Mouse (Mus musculus): Measurements from ENCODE around the gene Ttc1.

The Ttc1 gene

GRCm38 (mm10) chr11:43747233-43748226 lies at the start of gene Ttc1:
Gene Ttc1, minus strand, starts transcription at chr11:43748008.
- DNase-seq (ENCODE audit: low spot score) = peak; percentile 89

GRCm38 (mm10) chr11:43795992-43796391 lies 48.2 kb upstream of the Ttc1 start:
- DNase-seq (ENCODE audit: low spot score) = no peak

GRCm38 (mm10) chr11:43790446-43790845 lies 42.6 kb upstream of the Ttc1 start:
- no peak for DNase-seq (ENCODE audit: low spot score)

GRCm38 (mm10) chr11:43783772-43784171 lies 36.0 kb upstream of the Ttc1 start:
- peak; percentile 13 for DNase-seq (ENCODE audit: low spot score)

- no peak for DNase-seq (ENCODE audit: low spot score)
Measured at GRCm38 (mm10) chr11:43783106-43783505, 35.3 kb upstream of the Ttc1 start.

- no peak for DNase-seq (ENCODE audit: low spot score)
Measured at GRCm38 (mm10) chr11:43779551-43779950, 31.7 kb upstream of the Ttc1 start.

GRCm38 (mm10) chr11:43776324-43776694 lies 28.5 kb upstream of the Ttc1 start:
- DNase-seq (ENCODE audit: low spot score) = no peak

GRCm38 (mm10) chr11:43775469-43776323 lies 27.9 kb upstream of the Ttc1 start:
- DNase-seq (ENCODE audit: low spot score) = no peak

- DNase-seq (ENCODE audit: low spot score) = no peak
Measured at GRCm38 (mm10) chr11:43773725-43774124, 25.9 kb upstream of the Ttc1 start.

- DNase-seq (ENCODE audit: low spot score) = no peak
Measured at GRCm38 (mm10) chr11:43770110-43770509, 22.3 kb upstream of the Ttc1 start.

- DNase-seq (ENCODE audit: low spot score) = no peak
Measured at GRCm38 (mm10) chr11:43767749-43768148, 19.9 kb upstream of the Ttc1 start.

GRCm38 (mm10) chr11:43766922-43767648 lies 19.3 kb upstream of the Ttc1 start:
- DNase-seq (ENCODE audit: low spot score) = peak; percentile 52

GRCm38 (mm10) chr11:43758436-43758835 lies 10.6 kb upstream of the Ttc1 start:
- no peak for DNase-seq (ENCODE audit: low spot score)

- no peak for DNase-seq (ENCODE audit: low spot score)
Measured at GRCm38 (mm10) chr11:43755411-43755810, 7.6 kb upstream of the Ttc1 start.

- no peak for DNase-seq (ENCODE audit: low spot score)
Measured at GRCm38 (mm10) chr11:43754568-43754967, 6.8 kb upstream of the Ttc1 start.

GRCm38 (mm10) chr11:43751542-43751941 lies 3.7 kb upstream of the Ttc1 start:
- no peak for DNase-seq (ENCODE audit: low spot score)

GRCm38 (mm10) chr11:43728737-43729301 lies 19.0 kb downstream of the Ttc1 start:
- DNase-seq (ENCODE audit: low spot score) = no peak

- DNase-seq (ENCODE audit: low spot score) = no peak
Measured at GRCm38 (mm10) chr11:43727796-43728195, 20.0 kb downstream of the Ttc1 start.

GRCm38 (mm10) chr11:43723411-43723810 lies 24.4 kb downstream of the Ttc1 start:
- DNase-seq (ENCODE audit: low spot score) = no peak

GRCm38 (mm10) chr11:43712178-43712577 lies 35.6 kb downstream of the Ttc1 start:
- no peak for DNase-seq (ENCODE audit: low spot score)

GRCm38 (mm10) chr11:43708409-43708808 lies 39.4 kb downstream of the Ttc1 start:
- DNase-seq (ENCODE audit: low spot score) = no peak

- no peak for DNase-seq (ENCODE audit: low spot score)
Measured at GRCm38 (mm10) chr11:43705751-43706150, 42.1 kb downstream of the Ttc1 start.

Data from spleen, adult 12 weeks (tissue).